Mouse (Mus musculus) splenic B cell, adult 2 months (primary cell): Measurements from ENCODE around the gene Sel1l2.
"Not testable (repeated sequence)": the region's sequence is repeated elsewhere in the genome, so short reads cannot be mapped to it uniquely, and the experiment has no call there.

Experiments
- DNase-seq: peaks from one replicate; pipeline ENCODE4 v3.0.0-alpha.2; 2011; ENCODE audit warnings: low read depth, low spot score
- H3K27me3 ChIP-seq: 2 replicates; pipeline ENCODE4 v1.6.1; 2012; ENCODE audit warnings: mild to moderate bottlenecking, low read length, moderate library complexity, mixed read lengths; ENCODE audit not compliant: control insufficient read depth, poor library complexity, insufficient read depth, severe bottlenecking
- H3K36me3 ChIP-seq: 2 replicates; pipeline ENCODE4 v1.6.1; 2012; ENCODE audit warnings: mild to moderate bottlenecking, low read length, moderate library complexity, mixed read lengths; ENCODE audit not compliant: control insufficient read depth, poor library complexity, insufficient read depth, severe bottlenecking

Sel1l2 gene

GRCm38 (mm10) chr2:140254256-140254655, 135.2 kb downstream of the Sel1l2 start:
- no peak for DNase-seq
- no peaks in the 10 kb centered on the region for H3K36me3 ChIP-seq
- H3K27me3 ChIP-seq: no peaks in the 10 kb centered on the region

- no peaks in the 10 kb centered on the region for H3K27me3 ChIP-seq
- no peak for DNase-seq
These were observed 146.4 kb downstream of the Sel1l2 start for GRCm38 (mm10) chr2:140243105-140243504.

GRCm38 (mm10) chr2:140242398-140242797, 147.1 kb downstream of the Sel1l2 start:
- H3K27me3 ChIP-seq: no peaks in the 10 kb centered on the region
- no peaks in the 10 kb centered on the region for H3K36me3 ChIP-seq
- DNase-seq: no peak

More at GRCm38 (mm10) chr2:140243105-140243504, 146.4 kb downstream of the Sel1l2 start:
- H3K36me3 ChIP-seq: no peaks in the 10 kb centered on the region

- no peak for DNase-seq
- Histone ChIP-seq H3K27me3 (no peaks in the 10 kb centered on the region), H3K36me3 (no peaks in the 10 kb centered on the region)
These were observed 152.3 kb downstream of the Sel1l2 start for GRCm38 (mm10) chr2:140237245-140237644.

- DNase-seq: no peak
- no peaks in the 10 kb centered on the region for H3K27me3 ChIP-seq
These were observed 159.2 kb downstream of the Sel1l2 start for GRCm38 (mm10) chr2:140230295-140230694.

GRCm38 (mm10) chr2:140220325-140220724, 169.2 kb downstream of the Sel1l2 start:
- no peaks in the 10 kb centered on the region for H3K36me3 ChIP-seq
- no peak for DNase-seq
- no peaks in the 10 kb centered on the region for H3K27me3 ChIP-seq

More at GRCm38 (mm10) chr2:140230295-140230694, 159.2 kb downstream of the Sel1l2 start:
- no peaks in the 10 kb centered on the region for H3K36me3 ChIP-seq

- Histone ChIP-seq H3K36me3 (no peaks in the 10 kb centered on the region), H3K27me3 (no peaks in the 10 kb centered on the region)
- DNase-seq: no peak
These were observed 173.5 kb downstream of the Sel1l2 start for GRCm38 (mm10) chr2:140215965-140216364.

- no peaks in the 10 kb centered on the region for H3K27me3 ChIP-seq
- no peak for DNase-seq
- no peaks in the 10 kb centered on the region for H3K36me3 ChIP-seq
These were observed 174.1 kb downstream of the Sel1l2 start for GRCm38 (mm10) chr2:140215415-140215814.

- Histone ChIP-seq H3K36me3 (no peaks in the 10 kb centered on the region), H3K27me3 (no peaks in the 10 kb centered on the region)
- no peak for DNase-seq
These were observed 174.9 kb downstream of the Sel1l2 start for GRCm38 (mm10) chr2:140214519-140215027.

GRCm38 (mm10) chr2:140203756-140204155, 185.8 kb downstream of the Sel1l2 start:
- H3K36me3 ChIP-seq: peaks cover 11% of the 10 kb centered on the region
- DNase-seq: no peak

GRCm38 (mm10) chr2:140202573-140202972, 186.9 kb downstream of the Sel1l2 start:
- no peak for DNase-seq
- H3K36me3 ChIP-seq: peaks cover 11% of the 10 kb centered on the region
- H3K27me3 ChIP-seq: no peaks in the 10 kb centered on the region; the same call in 1 of the 2 replicates

More at GRCm38 (mm10) chr2:140203756-140204155, 185.8 kb downstream of the Sel1l2 start:
- no peaks in the 10 kb centered on the region; the same call in 1 of the 2 replicates for H3K27me3 ChIP-seq

GRCm38 (mm10) chr2:140200713-140201112, 188.8 kb downstream of the Sel1l2 start:
- Histone ChIP-seq H3K27me3 (no peaks in the 10 kb centered on the region; the same call in 1 of the 2 replicates), H3K36me3 (peaks cover 11% of the 10 kb centered on the region)
- DNase-seq: no peak

GRCm38 (mm10) chr2:140185685-140186210, 203.8 kb downstream of the Sel1l2 start:
- H3K27me3 ChIP-seq, H3K36me3 ChIP-seq, DNase-seq: not testable (repeated sequence)
